Mouse (Mus musculus) intestine, embryonic 14.5 days (tissue): ENCODE data around the gene Glipr1l2. TPM values are rescaled to one million over a fixed set of nuclear protein-coding genes. Genes with fewer than 3 reads are reported as not detected.
"Not testable (repeated sequence)": the region's sequence is repeated elsewhere in the genome, so short reads cannot be mapped to it uniquely, and the experiment has no call there.

Experiments
- ATAC-seq: fragments of 200-750 bp; cut with Nextera tagmentation; replicated peaks from 2 replicates; pipeline ENCODE4 v1.8.0; 2017; ENCODE audit warnings: low read depth, moderate number of reproducible peaks, moderate TSS enrichment, moderate library complexity; ENCODE audit not compliant: low FRiP score, low TSS enrichment
- DNase-seq: peaks from one replicate; pipeline ENCODE4 v3.0.0-alpha.2; 2018; ENCODE audit warnings: low spot score
- H3K27ac ChIP-seq: fragments of 300-500 bp; sonication (generic); 2 replicates; pipeline ENCODE4 v1.5.1; 2014; ENCODE audit warnings: low read depth, mild to moderate bottlenecking, control low read depth
- H3K27me3 ChIP-seq: fragments of 300-500 bp; sonication (generic); replicated peaks from 2 replicates; pipeline ENCODE4 v1.6.1; 2014; ENCODE audit warnings: low read length, control low read depth; ENCODE audit not compliant: control insufficient read depth, insufficient read depth
- H3K36me3 ChIP-seq: fragments of 300-500 bp; sonication (generic); 2 replicates; pipeline ENCODE4 v1.6.1; 2014; ENCODE audit warnings: low read length, control low read depth; ENCODE audit not compliant: control insufficient read depth, insufficient read depth
- H3K4me1 ChIP-seq: fragments of 300-500 bp; sonication (generic); replicated peaks from 2 replicates; pipeline ENCODE4 v1.6.1; 2014; ENCODE audit warnings: low read length, control low read depth, mixed read lengths; ENCODE audit not compliant: control insufficient read depth, insufficient read depth
- H3K4me2 ChIP-seq: fragments of 300-500 bp; sonication (generic); 2 replicates; pipeline ENCODE4 v1.6.1; 2014; ENCODE audit warnings: low read length
- H3K4me3 ChIP-seq: fragments of 300-500 bp; sonication (generic); 2 replicates; pipeline ENCODE4 v1.5.1; 2014; ENCODE audit warnings: low read depth, low read length, control low read depth, mixed read lengths
- H3K9ac ChIP-seq: fragments of 300-500 bp; sonication (generic); 2 replicates; pipeline ENCODE4 v1.6.1; 2014; ENCODE audit warnings: mild to moderate bottlenecking, low read length
- H3K9me3 ChIP-seq: fragments of 300-500 bp; sonication (generic); 2 replicates; pipeline ENCODE4 v1.6.1; 2016; ENCODE audit warnings: low read length, control low read depth; ENCODE audit not compliant: control insufficient read depth
- WGBS: fragments of 180-500 bp; shearing (Covaris S2); extraction: QIAGEN DNeasy Blood & Tissue Kit; methylation state at CpG from one replicate; pipeline ENCODE4 v1.1.7; 2014; 5-methylcytosine and 5-hydroxymethylcytosine counted together
- polyA plus RNA-seq: library from polyadenylated mRNA; unstranded; fragments of >200 nt; fragmentation: Nextera tagmentation; extraction: Ambion mirVana; gene quantifications from 2 replicates; pipeline ENCODE4 v1.2.1, GENCODE M21; 2014

Glipr1l2 gene
- polyA plus RNA-seq, 1 experiment from 2014 or later = not detected

DNA sequence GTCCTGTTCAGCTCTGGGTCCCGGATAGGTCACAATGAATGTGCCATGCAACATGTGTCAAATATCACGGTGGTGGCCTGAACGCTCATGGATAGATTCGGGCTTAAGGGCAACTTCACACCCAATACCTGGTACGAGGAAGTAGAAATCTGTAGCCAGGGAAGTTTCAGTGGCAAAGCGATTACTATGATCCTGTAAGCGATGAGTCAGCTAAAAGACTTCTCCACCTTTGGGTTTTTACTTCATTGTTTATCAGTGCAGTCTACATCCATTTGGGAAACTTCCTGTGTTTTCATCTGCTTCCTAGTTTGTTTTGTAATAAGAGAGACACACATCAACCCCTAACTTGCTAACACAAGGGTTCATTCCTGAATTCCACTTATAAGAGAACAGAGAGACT lies 27.2 kb downstream of the Glipr1l2 start:
- no peak overlapping the region for H3K9ac ChIP-seq
- no peak overlapping the region for H3K4me2 ChIP-seq
- H3K4me3 ChIP-seq = no peak overlapping the region
- H3K36me3 ChIP-seq = no peaks in the 10 kb centered on the region
- H3K27me3 ChIP-seq = no peaks in the 10 kb centered on the region
- DNase-seq = no peak
- no peak for ATAC-seq
- no peaks in the 10 kb centered on the region for H3K4me1 ChIP-seq
- no peaks in the 10 kb centered on the region for H3K9me3 ChIP-seq
- H3K27ac ChIP-seq = no peak overlapping the region
- whole genome bisulfite sequencing = 91% methylated on average over 7 of the region's 7 CpGs

GRCm38 (mm10) chr10:112125090-112125489 lies 41.9 kb downstream of the Glipr1l2 start:
- H3K27me3 ChIP-seq, H3K27ac ChIP-seq, H3K4me3 ChIP-seq, H3K36me3 ChIP-seq, DNase-seq, H3K4me2 ChIP-seq, H3K9me3 ChIP-seq, H3K4me1 ChIP-seq, H3K9ac ChIP-seq, ATAC-seq: not testable (repeated sequence)
- WGBS = 63% methylated on average over 2 of the region's 2 CpGs

DNA sequence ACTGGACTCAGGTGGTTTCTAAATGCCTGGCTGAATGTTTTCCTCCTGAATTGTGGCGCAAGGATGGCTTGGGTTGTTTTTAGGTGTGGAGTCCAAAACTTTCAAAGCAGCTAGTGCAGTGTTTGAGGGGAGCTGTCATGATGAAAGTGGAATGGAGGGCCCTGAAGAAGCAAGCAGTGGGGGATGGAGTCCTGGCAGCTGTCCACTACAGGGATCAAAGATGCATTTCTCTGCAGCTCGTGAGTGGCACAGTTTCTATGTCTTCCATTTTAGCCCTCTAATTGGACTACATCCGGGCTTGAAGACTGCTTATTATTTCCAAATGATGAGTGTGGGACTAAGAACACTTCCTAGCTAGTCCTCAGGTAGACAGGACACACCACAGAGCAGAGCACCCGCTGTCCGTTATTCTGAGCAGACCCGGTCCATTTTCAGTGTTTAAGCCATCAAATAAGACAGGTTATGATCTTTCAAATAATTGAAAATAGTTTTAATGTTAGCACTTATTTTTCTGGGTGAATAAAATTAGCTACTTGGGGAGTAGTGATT lies 44.6 kb downstream of the Glipr1l2 start:
- 80% methylated on average over 6 of the region's 6 CpGs for whole genome bisulfite sequencing
- DNase-seq, H3K36me3 ChIP-seq, ATAC-seq, H3K4me2 ChIP-seq, H3K27me3 ChIP-seq, H3K27ac ChIP-seq, H3K9ac ChIP-seq, H3K9me3 ChIP-seq, H3K4me3 ChIP-seq, H3K4me1 ChIP-seq: not testable (repeated sequence)

- Histone ChIP-seq H3K9ac (no peak overlapping the region), H3K9me3 (no peaks in the 10 kb centered on the region), H3K4me1 (no peaks in the 10 kb centered on the region), H3K4me3 (no peak overlapping the region), H3K27ac (no peak overlapping the region), H3K36me3 (no peaks in the 10 kb centered on the region), H3K4me2 (no peak overlapping the region), H3K27me3 (no peaks in the 10 kb centered on the region)
- 88% methylated on average over 3 of the region's 3 CpGs for WGBS
- DNase-seq = no peak
- no peak for ATAC-seq
Observed at GRCm38 (mm10) chr10:112132194-112132593, 49.0 kb downstream of the Glipr1l2 start.

DNA sequence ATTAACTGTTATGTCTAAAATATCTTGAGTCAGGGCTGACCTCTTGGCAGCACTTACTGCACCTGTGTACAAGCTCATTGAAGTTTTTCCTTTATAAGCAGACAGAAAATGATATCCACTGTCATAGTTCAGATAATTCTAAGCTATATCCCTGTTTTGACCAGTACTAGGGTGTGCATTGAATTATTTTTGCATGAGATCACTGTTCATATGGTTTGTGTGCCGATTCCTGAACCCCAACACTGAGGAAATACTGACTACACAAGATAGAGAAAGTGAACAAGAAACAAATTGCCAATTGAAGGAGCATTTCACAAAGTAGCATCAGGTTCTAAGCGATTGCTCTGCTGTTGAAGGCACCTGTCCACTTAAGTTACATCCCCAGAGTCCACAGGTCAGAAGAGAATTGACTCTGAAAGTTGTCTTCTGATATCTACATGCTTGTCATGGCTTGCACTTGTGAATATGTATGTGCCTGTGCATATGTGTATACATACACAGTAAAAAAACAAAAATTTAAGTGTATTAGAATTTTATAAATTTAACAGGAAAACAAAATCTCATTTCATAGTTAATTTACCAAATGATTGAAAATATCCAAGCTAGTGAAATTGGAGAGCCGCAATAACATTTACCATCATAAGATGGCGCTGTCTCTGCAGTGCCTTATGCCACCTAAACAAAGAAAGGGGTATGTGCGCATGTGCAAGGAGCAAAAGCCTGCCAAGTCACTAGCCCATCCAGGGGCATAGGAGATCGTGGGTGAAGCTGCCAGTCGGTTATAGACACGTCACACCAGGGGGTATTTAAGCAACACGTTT lies 55.1 kb downstream of the Glipr1l2 start:
- Histone ChIP-seq H3K27ac (no peak overlapping the region), H3K4me3 (0 out of 2 replicates have a peak overlapping the region, but pooled peaks have one; percentile 15), H3K4me1 (no peaks in the 10 kb centered on the region), H3K9ac (no peak overlapping the region), H3K9me3 (no peaks in the 10 kb centered on the region), H3K4me2 (peak overlapping the region; percentile 38; the same call in 1 of the 2 replicates), H3K36me3 (no peaks in the 10 kb centered on the region), H3K27me3 (no peaks in the 10 kb centered on the region)
- peak; percentile 59 for DNase-seq
- no peak; the same call in 1 of the 2 replicates for ATAC-seq
- 21% methylated on average over 9 of the region's 9 CpGs for WGBS

GRCm38 (mm10) chr10:112138871-112139430 lies 55.8 kb downstream of the Glipr1l2 start:
- ATAC-seq = no peak
- H3K4me2 ChIP-seq = peak overlapping the region; percentile 38; the same call in 1 of the 2 replicates

GRCm38 (mm10) chr10:112139834-112140233 lies 56.7 kb downstream of the Glipr1l2 start:
- Histone ChIP-seq H3K27ac (no peak overlapping the region), H3K36me3 (no peaks in the 10 kb centered on the region), H3K9ac (no peak overlapping the region), H3K4me3 (no peak overlapping the region), H3K9me3 (no peaks in the 10 kb centered on the region), H3K27me3 (no peaks in the 10 kb centered on the region), H3K4me2 (no peak overlapping the region), H3K4me1 (no peaks in the 10 kb centered on the region)
- ATAC-seq = no peak
- DNase-seq = no peak
- WGBS = 53% methylated on average over 2 of the region's 2 CpGs

More at GRCm38 (mm10) chr10:112138871-112139430, 55.8 kb downstream of the Glipr1l2 start:
- Histone ChIP-seq H3K27ac (no peak overlapping the region), H3K27me3 (no peaks in the 10 kb centered on the region), H3K9ac (no peak overlapping the region), H3K4me1 (no peaks in the 10 kb centered on the region), H3K36me3 (no peaks in the 10 kb centered on the region), H3K4me3 (0 out of 2 replicates have a peak overlapping the region, but pooled peaks have one; percentile 15), H3K9me3 (no peaks in the 10 kb centered on the region)
- WGBS = 44% methylated on average over 6 of the region's 6 CpGs
- DNase-seq = no peak
